In genomic region chr4:140539125-140539524, GRCm38 (mm10) we compare ENCODE assay signal across 8 mouse cellular contexts.
DNase-seq lines count a peak whose midpoint lies in the region; ATAC-seq and TF ChIP-seq lines count a peak whose summit lies in the region.

No protein-coding gene starts in this region.

- peak; percentile 45; the same call in 1 of the 2 replicates for ATAC-seq in megakaryocyte, adult 5-6 weeks (ENCODE audit: poor library complexity, severe bottlenecking)

- no peaks in the 10 kb centered on the region for H3K36me3 ChIP-seq in MEL (ENCODE audit: control insufficient read depth in 1 of 2, insufficient read depth in 2 of 2, low read length in 2 of 2)

- no peaks in the 10 kb centered on the region for H3K9me3 ChIP-seq in MEL (replicated peaks; ENCODE audit: insufficient read depth, low read length)

- no peak overlapping the region for H3K27ac ChIP-seq in MEL (ENCODE audit: control insufficient read depth, low read depth, low read length)

- H3K4me3 ChIP-seq in MEL (ENCODE audit: control insufficient read depth in 1 of 2, insufficient read depth in 1 of 2, low read depth in 2 of 2, low read length in 2 of 2), result no peak overlapping the region

- no peaks in the 10 kb centered on the region for H3K79me2 ChIP-seq in MEL (ENCODE audit: control insufficient read depth, insufficient read depth, low read length, poor library complexity)

- TF ChIP-seq CTCF in MEL (IDR thresholded peaks at IDR 0.05 in 2 of 3, conservative IDR thresholded peaks at IDR 0.05 in 1 of 3; ENCODE audit: control insufficient read depth in 1 of 3, insufficient read depth in 1 of 3, low read depth in 2 of 3, low read length in 3 of 3, poor library complexity in 1 of 3, severe bottlenecking in 1 of 3), result peak; percentile 35 to 63 (median 43)

- no peaks in the 10 kb centered on the region for H3K27me3 ChIP-seq in MEL (ENCODE audit: control insufficient read depth in 1 of 2, insufficient read depth in 2 of 2, low read length in 2 of 2)

- TF ChIP-seq RAD21 in MEL (IDR thresholded peaks at IDR 0.05; ENCODE audit: low read depth, low read length), result peak; percentile 4

- no peaks in the 10 kb centered on the region for H3K4me1 ChIP-seq in MEL (ENCODE audit: control insufficient read depth in 1 of 2, insufficient read depth in 2 of 2, low read length in 2 of 2)

- H3K9ac ChIP-seq in MEL (ENCODE audit: control insufficient read depth, low read depth, low read length, poor library complexity, severe bottlenecking), result no peak overlapping the region

- no peak for TF ChIP-seq POLR2A in MEL (IDR thresholded peaks at IDR 0.05; ENCODE audit: control insufficient read depth in 1 of 2, insufficient read depth in 1 of 2, low read depth in 1 of 2, low read length in 2 of 2, poor library complexity in 1 of 2)

- peak; percentile 41 to 77 for DNase-seq in adrenal gland, adult (ENCODE audit: inconsistent age in 2 of 2, low spot score in 1 of 2)
- DNase-seq in adrenal gland, postnatal 4 days (ENCODE audit: low spot score in 2 of 2), result no peak
- peak; percentile 40 for DNase-seq in MEL (ENCODE audit: low read depth, low spot score)
- peak; percentile 72 to 87 for DNase-seq in cerebellum, postnatal 4 days (ENCODE audit: low spot score in 2 of 2)
- peak; percentile 69 for DNase-seq in gastrocnemius, postnatal 10 days
- peak; percentile 46 to 82 for DNase-seq in kidney, postnatal 36 days
- DNase-seq in right cerebral cortex, postnatal 25 days, result peak; percentile 42

- no peak for TF ChIP-seq EP300 in MEL (IDR thresholded peaks at IDR 0.05; ENCODE audit: low read depth in 1 of 2, low read length in 2 of 2)

TF ChIP-seq in MEL, 35 proteins besides CTCF, POLR2A, EP300 and RAD21:
- TF ChIP-seq MXI1 (IDR thresholded peaks at IDR 0.05; ENCODE audit: low read depth, low read length), result no peak
- no peak for TF ChIP-seq NELFE (IDR thresholded peaks at IDR 0.05; ENCODE audit: low read depth, low read length)
- no peak for TF ChIP-seq ELF1 (IDR thresholded peaks at IDR 0.05; ENCODE audit: low read depth, low read length)
- no peak for TF ChIP-seq MYC (IDR thresholded peaks at IDR 0.05; ENCODE audit: low read depth, low read length)
- no peak for TF ChIP-seq USF2 (IDR thresholded peaks at IDR 0.05; ENCODE audit: borderline replicate concordance in 1 of 2, insufficient read depth in 1 of 2, low read depth in 1 of 2, low read length in 2 of 2)
- TF ChIP-seq HCFC1 (IDR thresholded peaks at IDR 0.05; ENCODE audit: low read depth, low read length), result no peak
- no peak for TF ChIP-seq ZKSCAN1 (IDR thresholded peaks at IDR 0.05; ENCODE audit: low read depth, low read length)
- no peak for TF ChIP-seq UBTF (IDR thresholded peaks at IDR 0.05; ENCODE audit: borderline replicate concordance, insufficient read depth, low read depth, low read length)
- TF ChIP-seq BHLHE40 (IDR thresholded peaks at IDR 0.05; ENCODE audit: borderline replicate concordance, low read depth, low read length), result no peak

Comparison
In these comparisons a context has a peak if more than half of its experiments do, and no peak if none do; other contexts are left out.
1. DNase-seq: peak in adrenal gland, adult (2 of 2), MEL (single experiment), cerebellum, postnatal 4 days (2 of 2), gastrocnemius, postnatal 10 days (single experiment), kidney, postnatal 36 days (2 of 2) and right cerebral cortex, postnatal 25 days (single experiment); none in adrenal gland, postnatal 4 days (0 of 2).